Mouse (Mus musculus) limb, embryonic 12.5 days (tissue): ENCODE measurements around the gene Dab1. TPM values are rescaled to one million over a fixed set of nuclear protein-coding genes. Genes with fewer than 3 reads are reported as not detected.

Source experiments
- ATAC-seq: fragments of 200-750 bp; cut with Nextera tagmentation; 2 replicates; pipeline ENCODE4 v1.8.0; 2017; ENCODE audit warnings: low read depth, moderate TSS enrichment; ENCODE audit not compliant: insufficient number of reproducible peaks, insufficient read depth, low FRiP score, low TSS enrichment
- H3K27ac ChIP-seq: fragments of 300-500 bp; sonication (generic); 2 replicates; pipeline ENCODE4 v1.5.1; 2016; ENCODE audit warnings: mild to moderate bottlenecking, moderate library complexity
- H3K27me3 ChIP-seq: fragments of 300-500 bp; sonication (generic); 2 replicates; pipeline ENCODE4 v1.6.1; 2016; ENCODE audit warnings: mild to moderate bottlenecking, moderate library complexity
- H3K36me3 ChIP-seq: fragments of 300-500 bp; sonication (generic); 2 replicates; pipeline ENCODE4 v1.6.1; 2016; ENCODE audit warnings: mild to moderate bottlenecking, moderate library complexity
- H3K4me1 ChIP-seq: fragments of 300-500 bp; sonication (generic); replicated peaks from 2 replicates; pipeline ENCODE4 v1.6.1; 2016
- H3K4me2 ChIP-seq: fragments of 300-500 bp; sonication (generic); 2 replicates; pipeline ENCODE4 v1.6.1; 2016; ENCODE audit warnings: mild to moderate bottlenecking, moderate library complexity
- H3K4me3 ChIP-seq: fragments of 300-500 bp; sonication (generic); replicated peaks from 2 replicates; pipeline ENCODE4 v1.5.1; 2016; ENCODE audit warnings: mild to moderate bottlenecking
- H3K9ac ChIP-seq: fragments of 300-500 bp; sonication (generic); replicated peaks from 2 replicates; pipeline ENCODE4 v1.6.1; 2016; ENCODE audit warnings: mild to moderate bottlenecking, moderate library complexity
- H3K9me3 ChIP-seq: fragments of 300-500 bp; sonication (generic); 2 replicates; pipeline ENCODE4 v1.6.1; 2016; ENCODE audit warnings: mild to moderate bottlenecking, moderate library complexity
- WGBS: fragments of 180-500 bp; shearing (Covaris S2); methylation state at CpG from one replicate; pipeline ENCODE4 v1.1.7; 2016; 5-methylcytosine and 5-hydroxymethylcytosine counted together
- polyA plus RNA-seq: library from polyadenylated mRNA; unstranded; fragments of >200 nt; fragmentation: Nextera tagmentation; extraction: Ambion mirVana; gene quantifications from 2 replicates; pipeline ENCODE4 v1.2.1, GENCODE M21; 2016

Gene Dab1
- polyA plus RNA-seq, 1 experiment from 2014 or later = 23.8 TPM

- Histone ChIP-seq H3K36me3 (no peaks in the 10 kb centered on the region), H3K4me2 (no peak overlapping the region), H3K9me3 (no peaks in the 10 kb centered on the region), H3K9ac (no peak overlapping the region), H3K27me3 (no peaks in the 10 kb centered on the region; the same call in 1 of the 2 replicates), H3K27ac (no peak overlapping the region), H3K4me1 (peaks cover 5% of the 10 kb centered on the region; the same call in 1 of the 2 replicates), H3K4me3 (no peak overlapping the region)
- no peak for ATAC-seq
- 74% methylated on average over 4 of the region's 4 CpGs for WGBS
Observed at GRCm38 (mm10) chr4:103630177-103630576, 11.0 kb downstream of the Dab1 start.

DNA sequence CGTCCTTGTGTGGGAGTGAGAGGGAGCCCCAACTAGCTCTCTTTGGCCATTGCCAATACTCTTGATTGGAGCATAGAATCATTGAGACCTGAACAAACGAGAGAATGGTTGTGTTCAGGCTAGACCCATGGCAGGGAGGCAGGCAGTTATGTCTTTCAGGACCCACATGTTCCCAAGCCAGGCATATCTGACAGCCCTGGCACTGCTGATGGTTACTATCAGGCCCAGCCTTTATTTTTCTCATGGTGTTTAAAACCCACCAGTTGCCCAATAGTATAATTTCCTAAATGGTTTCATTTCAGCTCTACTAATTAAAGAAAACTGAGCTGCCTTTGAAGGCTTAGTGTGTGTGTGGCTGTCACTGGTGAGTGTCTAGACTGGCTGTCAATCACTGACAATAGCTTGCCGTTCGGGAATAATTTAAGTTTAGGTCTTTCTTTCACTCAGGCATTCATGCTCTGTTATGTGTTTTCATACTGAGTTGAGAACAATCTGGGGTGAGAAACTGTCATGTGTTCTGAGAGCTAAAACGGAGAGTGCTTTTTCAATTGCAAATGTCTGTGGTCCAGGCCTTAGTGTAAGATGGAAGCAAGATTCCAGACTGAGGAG, 17.1 kb downstream of the Dab1 start:
- peaks cover 5% of the 10 kb centered on the region; the same call in 1 of the 2 replicates for H3K4me1 ChIP-seq
- no peak overlapping the region for H3K4me3 ChIP-seq
- H3K9me3 ChIP-seq = no peaks in the 10 kb centered on the region
- no peak overlapping the region for H3K4me2 ChIP-seq
- H3K9ac ChIP-seq = no peak overlapping the region
- 68% methylated on average over 5 of the region's 5 CpGs for WGBS
- no peaks in the 10 kb centered on the region; the same call in 1 of the 2 replicates for H3K27me3 ChIP-seq
- no peak overlapping the region for H3K27ac ChIP-seq
- no peak for ATAC-seq
- no peaks in the 10 kb centered on the region for H3K36me3 ChIP-seq

GRCm38 (mm10) chr4:103648209-103648896, 29.2 kb downstream of the Dab1 start:
- peak; percentile 85 for ATAC-seq

DNA sequence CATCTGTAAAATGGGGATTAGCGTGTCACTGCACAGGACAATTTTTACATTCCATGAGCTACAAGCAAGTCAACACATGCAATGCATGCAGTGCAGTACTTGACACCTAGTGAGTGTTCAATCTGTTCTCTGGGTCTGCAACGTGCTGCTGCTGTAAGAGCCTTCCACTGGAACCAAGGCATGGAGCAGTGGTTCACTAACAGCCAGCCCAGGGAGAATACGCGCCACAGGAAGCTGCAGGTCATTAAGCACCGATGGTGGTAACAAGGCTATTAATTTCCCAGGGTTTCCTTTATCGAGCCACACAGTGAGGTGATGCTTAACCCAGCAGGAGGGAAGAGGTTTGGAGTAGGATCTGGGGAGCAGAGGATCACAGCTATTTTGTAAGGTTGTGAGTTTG, 36.6 kb downstream of the Dab1 start:
- 26% methylated on average over 6 of the region's 6 CpGs for WGBS
- Histone ChIP-seq H3K9me3 (no peaks in the 10 kb centered on the region), H3K4me2 (no peak overlapping the region), H3K4me3 (no peak overlapping the region), H3K27ac (no peak overlapping the region), H3K9ac (no peak overlapping the region), H3K36me3 (no peaks in the 10 kb centered on the region), H3K4me1 (no peaks in the 10 kb centered on the region), H3K27me3 (no peaks in the 10 kb centered on the region)
- ATAC-seq = no peak

More at GRCm38 (mm10) chr4:103648209-103648896, 29.2 kb downstream of the Dab1 start:
- Histone ChIP-seq H3K4me1 (peaks cover 24% of the 10 kb centered on the region), H3K36me3 (no peaks in the 10 kb centered on the region), H3K4me3 (no peak overlapping the region), H3K4me2 (peak overlapping the region; percentile 23; the same call in 1 of the 2 replicates), H3K27ac (peak overlapping the region; percentile 51; the same call in 1 of the 2 replicates), H3K27me3 (no peaks in the 10 kb centered on the region), H3K9ac (no peak overlapping the region), H3K9me3 (no peaks in the 10 kb centered on the region)
- WGBS = 29% methylated on average over 9 of the region's 9 CpGs

DNA sequence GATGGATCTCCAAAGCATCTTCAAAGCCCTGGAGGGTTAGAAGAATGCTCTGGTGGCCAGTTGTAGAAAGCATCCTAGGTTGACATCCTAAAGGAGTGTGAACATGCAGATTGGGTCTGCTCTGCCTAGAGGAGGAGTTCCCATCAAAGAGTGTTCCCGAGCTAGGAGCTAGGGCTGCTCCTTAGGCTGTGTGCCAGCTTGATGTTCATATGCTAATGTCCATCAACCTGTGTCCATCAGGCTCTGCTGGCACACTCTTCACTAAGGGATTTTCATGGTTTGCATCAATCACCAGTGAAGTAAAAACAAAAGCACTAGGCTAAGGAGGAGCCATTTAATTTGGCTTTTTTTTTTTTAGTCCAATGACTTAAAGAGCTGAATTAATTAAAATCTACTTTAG, 42.2 kb downstream of the Dab1 start:
- Histone ChIP-seq H3K9ac (no peak overlapping the region), H3K9me3 (no peaks in the 10 kb centered on the region), H3K4me1 (no peaks in the 10 kb centered on the region), H3K36me3 (no peaks in the 10 kb centered on the region), H3K4me2 (no peak overlapping the region), H3K27me3 (no peaks in the 10 kb centered on the region), H3K27ac (no peak overlapping the region), H3K4me3 (no peak overlapping the region)
- WGBS = 50% methylated on average over 1 of the region's 1 CpGs
- ATAC-seq = no peak

- Histone ChIP-seq H3K9me3 (no peaks in the 10 kb centered on the region), H3K4me3 (no peak overlapping the region), H3K36me3 (no peaks in the 10 kb centered on the region), H3K4me1 (no peaks in the 10 kb centered on the region), H3K9ac (no peak overlapping the region), H3K4me2 (no peak overlapping the region), H3K27ac (no peak overlapping the region), H3K27me3 (no peaks in the 10 kb centered on the region)
- WGBS = 26% methylated on average over 4 of the region's 4 CpGs
- no peak for ATAC-seq
Observed at GRCm38 (mm10) chr4:103667438-103667837, 48.3 kb downstream of the Dab1 start.

- 79% methylated on average over 1 of the region's 1 CpGs for WGBS
- no peak for ATAC-seq
- H3K9ac ChIP-seq = no peak overlapping the region
- H3K36me3 ChIP-seq = no peaks in the 10 kb centered on the region
- no peaks in the 10 kb centered on the region for H3K9me3 ChIP-seq
- no peak overlapping the region for H3K27ac ChIP-seq
- no peak overlapping the region for H3K4me2 ChIP-seq
- no peak overlapping the region for H3K4me3 ChIP-seq
- no peaks in the 10 kb centered on the region for H3K27me3 ChIP-seq
- no peaks in the 10 kb centered on the region for H3K4me1 ChIP-seq
Observed at GRCm38 (mm10) chr4:103677195-103677594, 58.0 kb downstream of the Dab1 start.

- H3K4me1 ChIP-seq = no peaks in the 10 kb centered on the region
- H3K36me3 ChIP-seq = no peaks in the 10 kb centered on the region
- no peak for ATAC-seq
- no peak overlapping the region for H3K9ac ChIP-seq
- H3K27me3 ChIP-seq = no peaks in the 10 kb centered on the region
- no peaks in the 10 kb centered on the region for H3K9me3 ChIP-seq
- 86% methylated on average over 6 of the region's 6 CpGs for WGBS
- H3K27ac ChIP-seq = no peak overlapping the region
- no peak overlapping the region for H3K4me2 ChIP-seq
- H3K4me3 ChIP-seq = no peak overlapping the region
Observed at GRCm38 (mm10) chr4:103678501-103678900, 59.3 kb downstream of the Dab1 start.

- Histone ChIP-seq H3K27me3 (no peaks in the 10 kb centered on the region), H3K4me2 (no peak overlapping the region), H3K9me3 (no peaks in the 10 kb centered on the region), H3K36me3 (no peaks in the 10 kb centered on the region), H3K4me1 (no peaks in the 10 kb centered on the region), H3K4me3 (no peak overlapping the region), H3K27ac (no peak overlapping the region), H3K9ac (no peak overlapping the region)
- no peak for ATAC-seq
- WGBS = 68% methylated on average over 4 of the region's 4 CpGs
Observed at GRCm38 (mm10) chr4:103685136-103685535, 66.0 kb downstream of the Dab1 start.

DNA sequence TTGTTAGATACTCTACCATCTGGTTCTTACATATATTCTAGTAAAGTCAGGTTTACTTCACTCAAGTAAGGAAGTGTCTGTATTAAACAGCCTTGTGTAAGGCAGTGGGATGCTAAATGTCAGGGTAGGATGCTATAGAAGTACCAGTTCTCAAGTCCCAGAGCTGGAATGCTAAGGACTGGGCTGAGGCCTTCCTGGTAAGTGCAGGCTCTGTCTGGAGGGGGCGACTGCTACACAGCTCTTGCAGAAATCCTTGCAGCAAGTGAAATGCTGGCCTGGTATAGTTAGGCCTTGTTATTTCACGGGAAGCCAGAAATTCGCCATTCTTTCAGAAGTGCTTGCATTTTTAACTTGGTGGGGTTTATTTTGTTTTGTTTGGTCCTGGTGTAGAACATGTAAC, 72.6 kb downstream of the Dab1 start:
- 47% methylated on average over 3 of the region's 3 CpGs for WGBS
- H3K4me1 ChIP-seq = no peaks in the 10 kb centered on the region

GRCm38 (mm10) chr4:103699755-103700154, 80.6 kb downstream of the Dab1 start:
- Histone ChIP-seq H3K4me2 (no peak overlapping the region), H3K27ac (no peak overlapping the region), H3K4me1 (no peaks in the 10 kb centered on the region), H3K4me3 (no peak overlapping the region), H3K36me3 (no peaks in the 10 kb centered on the region), H3K9me3 (no peaks in the 10 kb centered on the region), H3K9ac (no peak overlapping the region), H3K27me3 (0 out of 2 replicates have a peak, but pooled peaks cover 4% of the 10 kb centered on the region)
- WGBS = 49% methylated on average over 4 of the region's 4 CpGs
- no peak for ATAC-seq

More for the DNA sequence above, 72.6 kb downstream of the Dab1 start:
- Histone ChIP-seq H3K27me3 (no peaks in the 10 kb centered on the region), H3K36me3 (no peaks in the 10 kb centered on the region), H3K27ac (no peak overlapping the region), H3K4me3 (no peak overlapping the region), H3K4me2 (no peak overlapping the region), H3K9me3 (no peaks in the 10 kb centered on the region), H3K9ac (no peak overlapping the region)
- no peak for ATAC-seq
